Mouse (Mus musculus) thymus, adult 2 months (tissue): ENCODE data around the gene Mif.

Source experiments
- CTCF ChIP-seq: fragments of 200-500 bp; IDR thresholded peaks from 2 replicates; pipeline ENCODE4 v1.5.1; 2012; ENCODE audit warnings: mild to moderate bottlenecking, control low read depth, low read length, moderate library complexity, borderline replicate concordance; ENCODE audit not compliant: control insufficient read depth, poor library complexity, insufficient read depth; ENCODE audit errors: extremely low read depth
- POLR2A ChIP-seq: fragments of 200-500 bp; IDR thresholded peaks from 2 replicates; pipeline ENCODE4 v1.6.1; 2012; ENCODE audit warnings: mild to moderate bottlenecking, low read length, control low read depth, moderate library complexity; ENCODE audit not compliant: control insufficient read depth, poor library complexity, insufficient read depth; ENCODE audit errors: extremely low read depth

DNA sequence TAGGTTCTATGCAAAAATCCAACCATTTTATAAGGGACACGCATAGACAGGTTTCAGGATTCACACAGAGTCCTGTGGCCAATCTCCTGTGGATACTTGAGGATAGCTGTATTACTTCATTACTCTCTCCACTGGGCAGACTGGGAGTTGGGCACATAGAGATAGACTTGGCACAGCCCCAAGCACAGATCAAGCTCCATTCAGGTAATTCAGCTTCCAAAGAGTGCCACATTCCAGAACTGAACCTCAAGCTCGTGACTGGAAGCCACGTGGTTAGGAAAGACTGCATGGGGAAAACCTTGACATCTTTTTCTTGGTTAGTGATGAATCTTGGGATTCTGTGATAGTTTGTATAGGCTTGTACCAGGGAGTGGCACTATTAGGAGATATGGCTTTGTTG lies 18.8 kb upstream of the Mif start:
- TF ChIP-seq CTCF (no peak), POLR2A (no peak)
